Mouse (Mus musculus) brain, embryonic 14.5 days (tissue): ENCODE data around the gene Dusp22. TPM values are rescaled to one million over a fixed set of nuclear protein-coding genes. Genes with fewer than 3 reads are reported as not detected.

Experiments used
- DNase-seq: peaks from one replicate; pipeline ENCODE4 v3.0.0-alpha.2; 2011; ENCODE audit warnings: low read depth
- CTCF ChIP-seq: fragments of 200-500 bp; IDR thresholded peaks from 2 replicates; pipeline ENCODE4 v1.5.1; 2012; ENCODE audit warnings: inconsistent platforms, mild to moderate bottlenecking, moderate library complexity, borderline replicate concordance; ENCODE audit not compliant: insufficient read depth, insufficient read length; ENCODE audit errors: extremely low read depth
- POLR2A ChIP-seq: fragments of 200-500 bp; IDR thresholded peaks from 2 replicates; pipeline ENCODE4 v1.6.1; 2012; ENCODE audit warnings: mild to moderate bottlenecking, inconsistent platforms, borderline replicate concordance; ENCODE audit not compliant: poor library complexity, insufficient read depth, insufficient read length, severe bottlenecking; ENCODE audit errors: extremely low read depth
- polyA plus RNA-seq: library from polyadenylated mRNA; depleted of rRNA; stranded (reverse); fragments of >200 nt; gene quantifications from 2 replicates; pipeline ENCODE4 v1.2.3, GENCODE M21; 2012

The Dusp22 gene
- polyA plus RNA-seq, 1 experiment, result 20.4 TPM

DNA sequence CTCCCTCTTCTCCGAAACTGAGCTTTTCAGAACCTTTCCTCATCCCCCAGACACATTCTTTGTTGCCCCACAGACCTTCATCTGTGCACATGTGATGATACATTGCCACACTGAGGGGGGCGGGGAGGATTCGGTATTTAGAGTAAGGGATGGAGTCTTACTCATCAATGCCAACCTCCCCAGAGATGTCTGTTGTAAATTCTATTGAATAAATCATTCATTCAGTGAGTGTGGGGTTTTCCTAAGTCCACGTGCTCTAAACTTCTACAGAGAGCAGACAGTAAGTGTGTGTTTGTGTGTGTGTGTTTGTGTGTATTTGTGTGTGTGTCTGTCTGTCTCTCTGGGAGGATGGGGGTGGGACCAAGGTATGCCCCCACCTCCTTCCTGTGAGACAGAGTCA is 67.1 kb downstream of the Dusp22 start:
- DNase-seq, result no peak
- no peak for TF ChIP-seq POLR2A
- no peak for TF ChIP-seq CTCF

DNA sequence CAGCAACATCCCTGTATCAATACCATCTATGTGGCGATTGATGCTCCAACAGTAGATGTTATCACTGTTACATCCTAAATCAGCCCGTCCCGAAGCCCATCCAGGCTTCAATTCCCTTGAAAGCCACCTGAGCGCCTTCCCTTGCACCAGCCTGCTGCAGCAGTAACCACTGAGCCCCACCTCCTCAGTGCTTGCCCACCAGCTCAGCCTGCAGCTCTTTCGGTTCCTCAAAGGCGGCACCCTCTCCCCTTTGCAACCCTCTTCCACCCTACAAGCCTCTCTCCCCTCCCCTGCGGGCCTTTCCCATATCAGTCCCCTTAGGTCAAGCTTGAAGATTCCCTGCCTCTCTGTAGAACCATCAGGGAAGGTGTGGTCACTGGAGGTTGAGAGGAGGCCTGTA is 68.4 kb downstream of the Dusp22 start:
- TF ChIP-seq CTCF (no peak), POLR2A (no peak)
- DNase-seq, result no peak

DNA sequence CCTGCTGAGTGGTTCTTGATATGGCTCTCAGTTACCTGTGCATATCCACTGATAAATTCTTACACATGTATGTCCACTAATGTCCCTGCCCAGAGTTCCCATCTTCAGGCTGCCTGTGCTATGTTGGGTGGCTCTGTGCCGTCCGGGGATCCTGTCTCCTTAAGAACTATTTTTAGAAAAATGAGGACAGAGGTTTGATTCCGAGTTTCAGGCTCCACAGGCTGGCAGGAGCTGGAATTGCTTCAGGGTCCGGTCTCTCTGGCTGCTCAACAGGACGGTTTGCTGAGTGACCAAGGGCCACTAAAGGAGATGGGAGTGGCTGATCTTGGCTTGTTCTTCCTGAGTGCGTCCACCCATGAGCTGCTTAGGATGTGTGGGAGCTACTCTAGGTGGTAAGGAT is 69.4 kb downstream of the Dusp22 start:
- TF ChIP-seq POLR2A, result no peak
- no peak for TF ChIP-seq CTCF
- DNase-seq, result no peak

DNA sequence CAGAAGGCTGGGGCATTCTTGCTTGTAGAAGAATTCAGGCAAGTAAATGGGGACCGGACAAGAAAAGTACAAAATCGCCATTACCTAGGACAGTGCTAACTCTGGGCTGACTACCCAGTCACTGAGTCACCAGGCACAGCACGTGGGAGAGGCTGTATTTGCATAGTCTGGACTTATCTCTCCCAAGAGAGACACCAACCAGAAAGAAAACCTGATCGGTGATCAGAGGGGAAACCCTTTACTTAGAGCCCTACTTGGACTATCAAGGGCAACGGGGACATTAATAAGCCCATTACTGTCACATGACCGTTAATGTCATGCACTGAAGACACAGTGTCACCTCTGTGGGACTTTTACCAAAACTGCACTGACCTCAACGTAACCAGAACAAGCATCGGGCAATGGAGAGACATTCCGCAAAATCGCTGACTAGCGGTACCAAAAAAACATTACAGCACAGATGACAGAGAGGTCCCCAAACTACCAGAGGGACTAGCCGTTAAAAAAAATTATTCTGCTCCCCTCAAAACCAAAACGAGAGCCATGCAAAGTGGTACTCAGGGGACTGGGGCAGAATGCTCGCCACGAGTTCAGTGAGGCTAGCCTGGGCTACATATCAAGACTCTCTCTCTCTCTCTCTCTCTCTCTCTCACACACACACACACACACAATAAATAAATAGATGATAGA is 70.5 kb downstream of the Dusp22 start:
- no peak for DNase-seq
- TF ChIP-seq POLR2A, result no peak
- TF ChIP-seq CTCF, result no peak

DNA sequence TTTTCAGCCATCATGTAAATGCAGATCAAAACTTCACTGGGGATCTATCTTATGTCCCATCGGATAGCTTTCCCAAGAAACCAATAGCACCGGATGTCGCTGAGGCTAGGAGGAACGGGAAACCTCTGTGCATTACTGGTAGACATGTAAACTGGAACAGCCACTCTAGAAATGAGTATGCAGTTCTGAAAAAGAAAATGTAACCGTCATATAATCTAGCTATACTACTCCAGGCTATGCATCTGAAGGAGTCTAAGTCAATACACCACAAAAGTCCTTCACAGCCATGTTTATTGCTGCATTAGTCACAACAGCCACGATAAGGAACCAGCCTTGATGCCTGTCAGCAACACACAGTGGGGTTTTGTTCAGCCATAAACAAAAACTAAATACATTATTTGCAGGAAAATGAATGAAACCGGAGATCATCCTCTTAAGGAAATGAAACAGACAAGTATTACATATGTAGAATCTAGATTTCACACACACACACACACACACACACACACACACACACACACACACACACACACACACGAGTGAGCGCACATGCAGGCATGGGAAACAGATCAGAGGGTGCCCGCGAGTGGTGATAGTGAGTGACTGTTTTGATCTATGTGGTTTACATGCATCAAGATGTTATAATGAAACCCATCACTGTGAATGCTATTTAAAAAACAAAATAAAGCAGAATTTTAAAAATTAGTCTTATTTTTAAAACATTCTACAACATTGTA is 73.1 kb downstream of the Dusp22 start:
- TF ChIP-seq POLR2A (no peak), CTCF (no peak)
- DNase-seq, result no peak

DNA sequence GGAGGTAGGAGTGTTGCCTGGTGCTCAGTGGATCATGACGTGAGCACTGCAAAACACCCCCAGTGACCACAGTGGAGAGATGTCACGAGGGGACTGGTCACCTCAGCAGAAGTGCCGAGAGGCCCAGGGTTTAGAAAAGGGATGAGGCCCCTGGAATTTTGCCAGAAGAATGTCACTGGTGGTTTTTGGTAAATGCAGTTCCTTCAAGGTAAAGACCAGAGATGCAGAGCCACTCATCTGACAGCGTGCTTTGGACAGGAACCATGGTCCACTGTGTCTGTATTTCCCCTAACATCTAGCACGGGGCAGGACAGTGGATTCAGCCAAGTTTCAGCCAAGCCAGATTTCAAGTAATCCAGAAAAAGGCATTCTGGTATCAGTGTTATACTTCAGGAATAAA is 76.9 kb downstream of the Dusp22 start:
- no peak for DNase-seq
- no peak for TF ChIP-seq CTCF
- TF ChIP-seq POLR2A, result no peak

DNA sequence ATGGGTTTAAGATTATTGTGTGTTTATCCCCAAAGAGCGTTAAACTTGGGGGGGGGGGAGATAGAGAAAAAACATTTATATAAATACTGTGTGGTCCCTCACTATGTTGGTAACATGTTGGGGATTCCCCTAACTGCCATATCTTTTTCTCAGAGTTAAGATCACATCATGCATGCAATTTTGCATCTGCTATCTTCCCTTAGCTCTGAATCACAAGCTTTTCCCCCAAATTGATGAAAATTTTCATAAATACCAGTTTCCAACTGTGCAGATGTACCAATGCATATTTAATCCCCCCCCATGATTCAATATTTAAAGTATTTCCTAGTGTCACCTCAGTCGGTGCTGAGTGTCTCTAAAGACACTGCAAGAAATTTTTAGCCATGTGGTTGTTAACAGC is 77.5 kb downstream of the Dusp22 start:
- TF ChIP-seq POLR2A, result no peak
- TF ChIP-seq CTCF, result no peak
- DNase-seq, result no peak

DNA sequence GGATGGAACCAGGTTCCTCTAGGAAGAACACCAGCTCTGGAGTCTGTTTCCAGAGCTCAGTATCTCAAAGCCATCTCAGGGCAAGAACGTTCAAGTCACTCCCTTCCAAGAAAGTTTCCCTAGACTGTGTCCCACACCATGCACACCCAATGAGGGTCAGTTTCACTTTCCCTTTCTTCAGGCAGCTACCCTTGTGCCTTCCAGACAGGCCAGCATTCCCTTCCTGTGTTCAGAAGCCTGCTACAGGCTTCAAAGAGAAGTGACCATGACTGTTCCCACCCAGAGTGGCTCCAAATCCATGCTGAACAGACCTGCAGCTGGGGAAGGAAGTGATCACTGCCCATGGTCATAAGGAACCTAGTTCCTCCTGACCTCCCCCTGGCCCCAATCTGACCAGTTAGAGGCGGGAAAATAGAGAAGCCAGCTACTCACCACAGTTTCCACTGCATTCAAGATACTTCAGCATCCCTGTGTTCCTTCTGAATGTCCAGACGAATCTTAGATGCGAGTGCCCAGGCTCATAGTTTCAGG is 78.6 kb downstream of the Dusp22 start:
- DNase-seq, result no peak
- TF ChIP-seq POLR2A, result no peak
- no peak for TF ChIP-seq CTCF

DNA sequence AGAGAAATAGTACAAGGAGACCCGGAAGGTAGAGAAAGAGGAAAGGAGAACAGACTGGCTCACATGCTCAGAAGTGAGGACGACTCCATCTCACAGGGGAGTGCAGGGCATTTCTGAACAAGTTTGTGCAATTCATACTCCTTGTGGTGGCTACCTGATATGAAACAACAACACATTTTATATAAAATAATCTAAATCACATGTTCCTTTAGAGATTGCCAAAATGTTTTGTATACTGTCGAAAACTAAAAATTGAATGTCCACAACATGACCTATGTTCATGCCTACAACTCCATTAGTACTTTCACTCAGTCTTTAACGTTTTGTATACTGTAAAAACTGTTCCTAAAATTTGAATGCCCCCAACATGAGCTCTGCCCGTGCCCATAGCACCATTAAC is 81.4 kb downstream of the Dusp22 start:
- DNase-seq, result no peak
- no peak for TF ChIP-seq POLR2A
- TF ChIP-seq CTCF, result no peak

DNA sequence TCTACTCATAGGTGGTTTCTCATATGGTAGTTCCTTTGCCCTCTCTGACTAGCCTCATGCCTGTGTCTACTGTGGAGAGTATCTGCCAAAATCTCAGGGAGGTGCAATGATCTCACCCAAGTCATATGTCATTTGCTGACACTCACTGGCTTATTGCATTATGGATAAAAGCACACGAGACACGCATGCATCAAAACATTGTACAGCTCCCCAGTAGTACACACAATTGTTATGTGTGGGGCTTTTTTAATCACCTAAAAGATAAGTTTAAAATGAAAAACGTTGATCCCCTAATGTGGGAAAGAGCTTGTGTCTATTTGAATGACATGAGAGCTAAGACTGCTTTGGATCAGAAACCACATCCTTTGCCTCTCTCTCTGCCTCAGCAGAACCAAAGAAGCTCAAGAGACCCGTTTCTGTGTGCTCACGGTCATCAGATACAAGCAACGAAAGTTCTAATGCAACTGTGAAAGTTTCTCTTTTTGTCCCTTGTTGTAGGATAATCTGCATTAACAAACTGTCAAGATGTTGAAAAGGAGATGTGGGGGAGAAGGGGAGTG is 82.7 kb downstream of the Dusp22 start:
- no peak for DNase-seq
- TF ChIP-seq CTCF (no peak), POLR2A (no peak)

DNA sequence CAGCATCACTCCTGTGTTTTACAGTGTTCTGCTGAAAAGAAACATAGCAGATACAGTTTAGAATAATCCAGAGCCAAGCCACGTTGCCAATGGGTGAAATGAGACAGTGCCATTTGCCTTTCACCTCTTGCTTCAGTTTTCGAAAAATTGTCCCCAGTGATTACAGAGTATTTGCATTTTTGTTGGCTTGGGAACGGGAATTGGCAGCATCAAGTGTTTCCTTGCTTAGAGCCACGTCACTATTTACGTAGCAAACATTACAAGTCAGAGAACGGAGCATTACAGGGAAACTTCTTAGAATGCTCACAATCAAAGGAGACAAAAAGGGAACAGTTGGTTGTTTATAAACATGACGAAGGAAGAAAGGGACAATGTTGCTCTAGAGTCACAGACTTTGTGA is 85.3 kb downstream of the Dusp22 start:
- DNase-seq, result no peak

More for the DNA sequence above, 85.3 kb downstream of the Dusp22 start:
- TF ChIP-seq CTCF (no peak), POLR2A (no peak)
